Mouse (Mus musculus): ENCODE data around the gene Nrip3. TPM values are rescaled to one million over a fixed set of nuclear protein-coding genes. Genes with fewer than 3 reads are reported as not detected.
A peak's percentile ranks its signal among the peaks of the same experiment; 100 is the strongest.

Gene Nrip3
- total RNA-seq (2021) = 1 to 10 TPM; 1.1 to 1.2 TPM
- long read RNA-seq, experiment 1 = 0 reads
- long read RNA-seq, experiment 2, transcript Nrip3-201 (7 exons, 3,910 nt) = major isoform, 5 of 6 reads
- long read RNA-seq, experiment 2, partial matches to known transcripts = 0 of 6 reads
- long read RNA-seq, experiment 2, other reads (novel, unspliced or antisense) = 1 of 6 reads

- peak; percentile 31 to 37 for DNase-seq (ENCODE audit: low spot score in 2 of 2)
These were observed at the start of gene Nrip3 for GRCm38 (mm10) chr7:109781470-109782203. Gene Nrip3, minus strand, starts transcription at chr7:109782025.

GRCm38 (mm10) chr7:109831376-109831775 lies 49.6 kb upstream of the Nrip3 start:
- DNase-seq (ENCODE audit: low spot score in 2 of 2) = no peak

- DNase-seq (ENCODE audit: low spot score in 2 of 2) = no peak
These were observed 45.1 kb upstream of the Nrip3 start for GRCm38 (mm10) chr7:109826911-109827310.

- DNase-seq (ENCODE audit: low spot score in 2 of 2) = no peak
These were observed 43.5 kb upstream of the Nrip3 start for GRCm38 (mm10) chr7:109825293-109825692.

GRCm38 (mm10) chr7:109818600-109818999 lies 36.8 kb upstream of the Nrip3 start:
- DNase-seq (ENCODE audit: low spot score in 2 of 2) = no peak

- no peak for DNase-seq (ENCODE audit: low spot score in 2 of 2)
These were observed 36.1 kb upstream of the Nrip3 start for GRCm38 (mm10) chr7:109817954-109818353.

GRCm38 (mm10) chr7:109813330-109814140 lies 31.7 kb upstream of the Nrip3 start:
- DNase-seq (ENCODE audit: low spot score in 2 of 2) = no peak

- DNase-seq (ENCODE audit: low spot score in 2 of 2) = no peak
These were observed 26.0 kb upstream of the Nrip3 start for GRCm38 (mm10) chr7:109807616-109808485.

GRCm38 (mm10) chr7:109804843-109805242 lies 23.0 kb upstream of the Nrip3 start:
- no peak for DNase-seq (ENCODE audit: low spot score in 2 of 2)

GRCm38 (mm10) chr7:109804355-109804754 lies 22.5 kb upstream of the Nrip3 start:
- DNase-seq (ENCODE audit: low spot score in 2 of 2) = no peak

GRCm38 (mm10) chr7:109803516-109803915 lies 21.7 kb upstream of the Nrip3 start:
- DNase-seq (ENCODE audit: low spot score in 2 of 2) = no peak

- no peak for DNase-seq (ENCODE audit: low spot score in 2 of 2)
These were observed 18.8 kb upstream of the Nrip3 start for GRCm38 (mm10) chr7:109800626-109801025.

GRCm38 (mm10) chr7:109799168-109799567 lies 17.3 kb upstream of the Nrip3 start:
- DNase-seq (ENCODE audit: low spot score in 2 of 2) = no peak

GRCm38 (mm10) chr7:109795564-109795963 lies 13.7 kb upstream of the Nrip3 start:
- no peak for DNase-seq (ENCODE audit: low spot score in 2 of 2)

- DNase-seq (ENCODE audit: low spot score in 2 of 2) = no peak
These were observed 12.7 kb upstream of the Nrip3 start for GRCm38 (mm10) chr7:109794556-109794955.

- no peak for DNase-seq (ENCODE audit: low spot score in 2 of 2)
These were observed 10.9 kb upstream of the Nrip3 start for GRCm38 (mm10) chr7:109792759-109793158.

- no peak for DNase-seq (ENCODE audit: low spot score in 2 of 2)
These were observed 9.0 kb upstream of the Nrip3 start for GRCm38 (mm10) chr7:109790818-109791217.

GRCm38 (mm10) chr7:109787860-109788259 lies 6.0 kb upstream of the Nrip3 start:
- DNase-seq (ENCODE audit: low spot score in 2 of 2) = no peak

GRCm38 (mm10) chr7:109783281-109783680 lies 1.5 kb upstream of the Nrip3 start:
- no peak for DNase-seq (ENCODE audit: low spot score in 2 of 2)

- DNase-seq (ENCODE audit: low spot score in 2 of 2) = no peak
These were observed 747 bp downstream of the Nrip3 start for GRCm38 (mm10) chr7:109781087-109781469.

GRCm38 (mm10) chr7:109772251-109772650 lies 9.6 kb downstream of the Nrip3 start:
- DNase-seq (ENCODE audit: low spot score in 2 of 2) = no peak

All from adrenal gland, postnatal 4 days (tissue).